Mouse (Mus musculus) bone marrow macrophage, adult 2 months (primary cell): Measurements from ENCODE around the gene Chrm4.

Experiments
- CTCF ChIP-seq: IDR thresholded peaks from 2 replicates; pipeline ENCODE4 v1.5.1; 2012; ENCODE audit warnings: low read depth, mild to moderate bottlenecking, low read length, moderate library complexity
- POLR2A ChIP-seq: IDR thresholded peaks from 2 replicates; pipeline ENCODE4 v1.6.1; 2012; ENCODE audit warnings: mild to moderate bottlenecking, low read depth, low read length, borderline replicate concordance

DNA sequence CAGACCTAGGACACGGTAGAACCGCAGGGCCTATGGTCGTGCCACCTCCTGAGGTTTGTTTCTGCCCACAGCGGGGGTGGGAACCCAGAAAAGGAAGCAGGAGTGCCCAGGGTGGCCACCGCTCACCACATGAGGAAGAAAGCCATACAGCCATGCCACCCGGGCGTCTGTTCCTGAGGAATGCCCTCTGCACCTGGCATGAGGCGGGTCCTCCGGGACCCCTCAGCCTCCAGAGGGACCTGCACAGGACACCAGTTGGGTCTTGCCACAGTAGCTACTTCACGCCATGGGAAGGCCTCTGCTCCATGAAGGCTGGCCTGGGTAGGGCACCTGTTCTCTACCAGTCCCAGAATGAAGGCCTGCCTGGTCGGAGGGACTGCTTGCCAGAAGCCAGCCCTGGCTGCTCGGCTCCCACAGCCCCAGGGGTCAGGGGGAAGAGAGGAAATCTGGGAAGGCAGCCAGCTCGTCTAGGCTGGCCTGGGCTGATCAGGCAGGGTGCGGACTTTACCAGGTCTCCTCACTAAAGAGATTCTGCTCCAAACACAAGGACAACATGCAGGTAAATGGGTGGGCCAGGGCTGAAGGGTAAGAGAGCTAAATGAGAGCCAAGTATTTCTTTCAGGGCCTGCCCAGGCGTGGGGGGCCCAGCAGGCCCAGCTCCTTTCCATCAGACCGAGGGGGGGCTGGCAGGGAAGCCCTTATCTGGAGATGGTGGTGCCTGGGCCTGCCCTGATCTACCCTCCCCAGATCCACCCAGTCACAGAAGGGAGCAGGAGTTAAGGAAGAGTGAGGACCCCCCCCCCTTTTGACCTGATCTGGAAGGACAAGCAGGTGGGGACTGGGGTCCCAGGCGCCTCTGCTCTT lies 22.6 kb downstream of the Chrm4 start:
- no peak for TF ChIP-seq POLR2A
- TF ChIP-seq CTCF: no peak
